Mouse (Mus musculus) testis, adult 2 months (tissue): ENCODE measurements around the gene Grb2.

Experiments
- CTCF ChIP-seq: fragments of 200-500 bp; IDR thresholded peaks from 2 replicates; pipeline ENCODE4 v1.5.1; 2012; ENCODE audit warnings: low read depth, mild to moderate bottlenecking, inconsistent platforms, low read length, moderate library complexity; ENCODE audit not compliant: control insufficient read depth, insufficient read depth, insufficient replicate concordance
- POLR2A ChIP-seq: fragments of 200-500 bp; IDR thresholded peaks from 2 replicates; pipeline ENCODE4 v1.6.1; 2012; ENCODE audit warnings: low read depth, mild to moderate bottlenecking, inconsistent platforms, low read length, moderate library complexity; ENCODE audit not compliant: control insufficient read depth

- no peak for TF ChIP-seq POLR2A
- no peak for TF ChIP-seq CTCF
Measured at GRCm38 (mm10) chr11:115625877-115626276, 82.5 kb downstream of the Grb2 start.
